Mouse (Mus musculus) C2C12 (cell line): ENCODE data around the gene Hydin.

Experiments used
- CTCF ChIP-seq: IDR thresholded peaks from one replicate; pipeline ENCODE4 v1.5.1; 2011; ENCODE audit not compliant: control insufficient read depth, insufficient read depth, insufficient read length
- FOSL1 ChIP-seq: IDR thresholded peaks from one replicate; pipeline ENCODE4 v1.8.0; 2011; ENCODE audit warnings: mild to moderate bottlenecking, low read length; ENCODE audit not compliant: poor library complexity, insufficient read depth, severe bottlenecking
- MAX ChIP-seq: IDR thresholded peaks from one replicate; pipeline ENCODE4 v1.6.1; 2011; ENCODE audit warnings: mild to moderate bottlenecking, control low read depth
- MYOG ChIP-seq: IDR thresholded peaks from one replicate; pipeline ENCODE4 v1.6.1; 2011; ENCODE audit not compliant: control insufficient read depth, insufficient read length; ENCODE audit errors: extremely low read depth

- TF ChIP-seq CTCF (no peak), MAX (no peak), MYOG (no peak), FOSL1 (no peak)
Measured at GRCm38 (mm10) chr8:110655827-110656226, 389.1 kb downstream of the Hydin start.
